Mouse (Mus musculus) intestine, embryonic 14.5 days (tissue): ENCODE data around the gene Rrp15. TPM values are rescaled to one million over a fixed set of nuclear protein-coding genes. Genes with fewer than 3 reads are reported as not detected.
A peak's percentile ranks its signal among the peaks of the same experiment; 100 is the strongest.

ENCODE experiments used
- ATAC-seq: fragments of 200-750 bp; cut with Nextera tagmentation; replicated peaks from 2 replicates; pipeline ENCODE4 v1.8.0; 2017; ENCODE audit warnings: low read depth, moderate number of reproducible peaks, moderate TSS enrichment, moderate library complexity; ENCODE audit not compliant: low FRiP score, low TSS enrichment
- DNase-seq: peaks from one replicate; pipeline ENCODE4 v3.0.0-alpha.2; 2018; ENCODE audit warnings: low spot score
- H3K27ac ChIP-seq: fragments of 300-500 bp; sonication (generic); 2 replicates; pipeline ENCODE4 v1.5.1; 2014; ENCODE audit warnings: low read depth, mild to moderate bottlenecking, control low read depth
- H3K27me3 ChIP-seq: fragments of 300-500 bp; sonication (generic); replicated peaks from 2 replicates; pipeline ENCODE4 v1.6.1; 2014; ENCODE audit warnings: low read length, control low read depth; ENCODE audit not compliant: control insufficient read depth, insufficient read depth
- H3K36me3 ChIP-seq: fragments of 300-500 bp; sonication (generic); 2 replicates; pipeline ENCODE4 v1.6.1; 2014; ENCODE audit warnings: low read length, control low read depth; ENCODE audit not compliant: control insufficient read depth, insufficient read depth
- H3K4me1 ChIP-seq: fragments of 300-500 bp; sonication (generic); replicated peaks from 2 replicates; pipeline ENCODE4 v1.6.1; 2014; ENCODE audit warnings: low read length, control low read depth, mixed read lengths; ENCODE audit not compliant: control insufficient read depth, insufficient read depth
- H3K4me2 ChIP-seq: fragments of 300-500 bp; sonication (generic); 2 replicates; pipeline ENCODE4 v1.6.1; 2014; ENCODE audit warnings: low read length
- H3K4me3 ChIP-seq: fragments of 300-500 bp; sonication (generic); 2 replicates; pipeline ENCODE4 v1.5.1; 2014; ENCODE audit warnings: low read depth, low read length, control low read depth, mixed read lengths
- H3K9ac ChIP-seq: fragments of 300-500 bp; sonication (generic); 2 replicates; pipeline ENCODE4 v1.6.1; 2014; ENCODE audit warnings: mild to moderate bottlenecking, low read length
- H3K9me3 ChIP-seq: fragments of 300-500 bp; sonication (generic); 2 replicates; pipeline ENCODE4 v1.6.1; 2016; ENCODE audit warnings: low read length, control low read depth; ENCODE audit not compliant: control insufficient read depth
- WGBS: fragments of 180-500 bp; shearing (Covaris S2); extraction: QIAGEN DNeasy Blood & Tissue Kit; methylation state at CpG from one replicate; pipeline ENCODE4 v1.1.7; 2014; 5-methylcytosine and 5-hydroxymethylcytosine counted together
- polyA plus RNA-seq: library from polyadenylated mRNA; unstranded; fragments of >200 nt; fragmentation: Nextera tagmentation; extraction: Ambion mirVana; gene quantifications from 2 replicates; pipeline ENCODE4 v1.2.1, GENCODE M21; 2014

The Rrp15 gene
- polyA plus RNA-seq, 1 experiment from 2014 or later, result 76.4 TPM

DNA sequence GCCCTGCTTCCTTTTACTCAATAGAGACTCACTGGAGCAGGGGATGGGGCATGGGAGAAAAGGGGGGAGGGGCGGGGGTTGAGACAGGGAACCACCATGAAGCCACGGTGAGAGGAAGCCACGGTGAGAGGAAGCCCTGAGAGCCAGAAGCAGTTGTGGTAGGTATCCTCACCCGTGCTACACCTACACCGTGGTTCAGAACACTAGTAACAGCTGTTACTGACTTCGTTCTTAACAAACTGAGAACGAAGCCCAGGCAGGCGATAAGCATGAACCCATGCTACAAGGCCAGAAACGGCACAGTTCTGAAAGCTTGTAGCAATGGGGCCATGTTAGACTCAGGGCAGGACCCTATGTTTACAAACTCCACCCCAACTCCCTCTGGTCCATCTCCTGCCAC, 52.9 kb downstream of the Rrp15 start:
- H3K9me3 ChIP-seq, result no peaks in the 10 kb centered on the region
- no peak overlapping the region for H3K4me2 ChIP-seq
- no peak overlapping the region for H3K9ac ChIP-seq
- DNase-seq (no peak), ATAC-seq (no peak)
- WGBS, result 87% methylated on average over 9 of the region's 9 CpGs
- 0 out of 2 replicates have a peak overlapping the region, but pooled peaks have one; percentile 51 for H3K27ac ChIP-seq
- no peaks in the 10 kb centered on the region for H3K27me3 ChIP-seq
- H3K4me1 ChIP-seq, result peaks cover 14% of the 10 kb centered on the region
- no peaks in the 10 kb centered on the region for H3K36me3 ChIP-seq
- no peak overlapping the region for H3K4me3 ChIP-seq

DNA sequence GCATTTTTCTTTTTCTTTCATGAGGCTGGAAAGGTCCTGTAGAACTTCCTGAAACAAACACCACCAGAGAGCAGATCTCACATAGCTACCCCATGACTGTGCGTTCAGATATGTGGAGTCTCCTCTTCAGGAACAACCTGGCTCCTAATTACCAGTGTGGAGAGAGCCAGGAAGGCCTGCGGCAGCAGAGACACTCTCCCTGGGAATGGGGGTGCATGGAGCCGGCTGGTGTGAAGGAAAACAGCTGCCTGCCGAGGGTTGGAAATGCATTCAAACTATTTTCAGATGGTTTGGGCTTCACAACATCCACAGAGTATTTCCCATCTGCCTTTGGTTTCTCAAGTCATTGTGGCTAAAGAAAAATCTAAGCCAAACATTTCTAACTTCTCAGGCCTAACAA, 53.8 kb downstream of the Rrp15 start:
- H3K27me3 ChIP-seq, result no peaks in the 10 kb centered on the region
- peaks cover 11% of the 10 kb centered on the region; the same call in 1 of the 2 replicates for H3K4me1 ChIP-seq
- no peak overlapping the region for H3K4me2 ChIP-seq
- ATAC-seq (no peak), DNase-seq (no peak)
- H3K36me3 ChIP-seq, result no peaks in the 10 kb centered on the region
- 39% methylated on average over 4 of the region's 4 CpGs for WGBS
- H3K4me3 ChIP-seq, result no peak overlapping the region
- no peaks in the 10 kb centered on the region for H3K9me3 ChIP-seq
- H3K27ac ChIP-seq, result peak overlapping the region; percentile 51
- no peak overlapping the region for H3K9ac ChIP-seq

DNA sequence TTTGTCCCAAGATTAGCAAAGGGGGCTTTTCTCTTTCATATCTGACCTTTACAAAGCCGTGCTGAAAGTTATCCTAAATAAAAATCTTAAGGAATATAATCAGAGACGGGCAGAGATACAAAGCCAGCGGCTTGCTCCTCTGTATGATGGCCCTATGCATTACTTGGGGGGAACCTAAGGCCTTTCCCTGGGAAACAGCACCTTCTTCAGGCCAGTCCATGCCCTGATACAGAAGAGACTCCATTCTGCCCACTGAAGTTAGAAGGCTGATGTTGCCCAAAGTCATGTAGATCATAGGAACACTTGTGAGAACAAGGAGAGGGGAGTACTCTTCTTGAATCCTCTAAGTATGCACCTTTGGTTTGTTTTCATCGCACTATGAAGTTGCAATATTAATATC, 56.8 kb downstream of the Rrp15 start:
- H3K27me3 ChIP-seq, result no peaks in the 10 kb centered on the region
- no peaks in the 10 kb centered on the region for H3K36me3 ChIP-seq
- H3K4me2 ChIP-seq, result no peak overlapping the region
- WGBS, result 80% methylated on average over 4 of the region's 4 CpGs
- H3K4me1 ChIP-seq, result peaks cover 11% of the 10 kb centered on the region; the same call in 1 of the 2 replicates
- no peak overlapping the region for H3K4me3 ChIP-seq
- no peak for DNase-seq
- no peak overlapping the region for H3K9ac ChIP-seq
- no peak for ATAC-seq
- no peak overlapping the region for H3K27ac ChIP-seq
- no peaks in the 10 kb centered on the region for H3K9me3 ChIP-seq

DNA sequence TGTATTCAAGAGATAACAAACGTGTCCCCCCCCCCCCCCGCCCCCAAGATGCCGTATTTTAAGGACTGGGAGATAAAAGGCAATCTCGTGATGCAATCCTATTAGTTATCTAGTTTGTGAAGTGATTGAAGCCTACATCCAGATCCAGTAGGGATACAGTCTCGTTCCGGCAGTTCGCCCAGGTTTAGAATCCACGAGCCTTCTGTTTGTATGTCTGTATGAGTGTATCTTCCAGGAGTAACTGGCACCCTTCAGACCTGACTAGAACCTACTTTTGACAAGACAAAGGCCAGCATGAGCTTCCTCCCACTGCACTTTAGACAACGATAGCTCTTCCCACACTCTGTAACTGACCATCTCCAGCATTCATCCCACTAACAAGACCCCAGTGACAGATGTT, 57.5 kb downstream of the Rrp15 start:
- H3K9me3 ChIP-seq, result no peaks in the 10 kb centered on the region
- H3K9ac ChIP-seq, result no peak overlapping the region
- no peaks in the 10 kb centered on the region for H3K36me3 ChIP-seq
- H3K27me3 ChIP-seq, result no peaks in the 10 kb centered on the region
- H3K27ac ChIP-seq, result no peak overlapping the region
- DNase-seq (no peak), ATAC-seq (no peak)
- H3K4me2 ChIP-seq, result no peak overlapping the region
- WGBS, result 85% methylated on average over 9 of the region's 9 CpGs
- peaks cover 11% of the 10 kb centered on the region; the same call in 1 of the 2 replicates for H3K4me1 ChIP-seq
- no peak overlapping the region for H3K4me3 ChIP-seq

DNA sequence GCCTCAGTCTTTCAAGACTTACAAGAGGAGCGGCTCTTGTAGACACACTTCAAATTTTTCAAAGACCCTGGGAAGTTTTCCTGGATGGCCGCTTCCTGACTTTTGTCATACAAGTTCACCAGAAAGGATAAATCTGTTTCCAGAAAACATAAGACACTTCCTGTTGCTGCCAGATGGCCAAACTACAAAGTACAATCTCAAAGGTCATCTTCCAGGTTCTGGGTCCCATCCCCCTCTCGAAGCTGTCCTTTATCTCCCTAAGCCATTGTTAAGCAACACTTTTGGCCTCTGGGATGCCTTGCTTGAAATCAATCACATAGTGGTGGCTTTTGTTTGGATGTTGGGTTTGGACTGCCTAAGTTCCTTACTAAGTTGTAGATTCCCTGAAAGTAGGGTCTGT, 65.1 kb downstream of the Rrp15 start:
- H3K36me3 ChIP-seq, result no peaks in the 10 kb centered on the region
- H3K4me2 ChIP-seq, result no peak overlapping the region
- no peaks in the 10 kb centered on the region for H3K27me3 ChIP-seq
- no peak overlapping the region for H3K27ac ChIP-seq
- H3K4me3 ChIP-seq, result no peak overlapping the region
- 71% methylated on average over 3 of the region's 3 CpGs for WGBS
- ATAC-seq (no peak), DNase-seq (no peak)
- H3K9me3 ChIP-seq, result no peaks in the 10 kb centered on the region
- H3K4me1 ChIP-seq, result no peaks in the 10 kb centered on the region
- H3K9ac ChIP-seq, result no peak overlapping the region

DNA sequence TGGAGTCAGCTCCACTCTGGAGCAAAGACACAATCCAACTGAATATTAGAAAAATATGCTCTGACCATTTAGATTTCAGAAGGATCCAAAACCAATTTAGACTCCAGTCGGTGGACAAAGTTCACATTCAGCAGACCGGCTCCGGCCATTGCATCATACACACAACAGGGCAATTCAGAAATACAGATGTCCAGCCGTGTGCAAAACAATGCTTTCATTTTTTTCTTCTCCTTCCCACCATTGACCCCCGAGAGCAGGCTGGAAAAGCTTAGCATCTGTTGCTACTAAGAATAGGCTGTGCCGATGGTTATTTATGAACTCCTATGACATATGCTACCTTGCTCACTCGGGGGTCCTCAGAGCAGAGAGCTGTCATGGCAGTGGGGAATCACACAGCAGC, 66.6 kb downstream of the Rrp15 start:
- no peak for DNase-seq
- no peak for ATAC-seq
- Histone ChIP-seq H3K36me3 (no peaks in the 10 kb centered on the region), H3K27me3 (no peaks in the 10 kb centered on the region), H3K4me2 (no peak overlapping the region), H3K4me3 (no peak overlapping the region), H3K4me1 (no peaks in the 10 kb centered on the region), H3K27ac (no peak overlapping the region), H3K9me3 (no peaks in the 10 kb centered on the region), H3K9ac (no peak overlapping the region)
- 59% methylated on average over 7 of the region's 7 CpGs for WGBS

DNA sequence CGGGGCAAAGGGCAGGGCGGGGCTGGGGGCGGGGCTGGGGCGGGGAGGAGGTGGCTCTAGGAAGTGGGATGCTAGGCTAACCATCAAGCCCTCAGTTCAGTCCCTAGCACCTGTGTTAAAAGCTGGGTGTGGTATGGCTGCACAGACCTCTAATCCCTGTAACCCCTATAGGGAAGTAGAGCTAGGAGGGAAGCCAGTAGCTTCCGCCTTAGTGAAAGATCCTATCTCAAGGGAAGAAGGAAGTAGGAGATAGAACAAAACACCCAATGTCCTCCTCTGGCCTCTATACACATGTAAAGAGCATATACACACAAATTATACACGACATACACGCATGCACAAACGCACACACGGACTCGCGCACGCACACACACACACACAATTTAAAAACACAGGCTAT, 71.5 kb downstream of the Rrp15 start:
- Histone ChIP-seq H3K27me3 (no peaks in the 10 kb centered on the region), H3K27ac (no peak overlapping the region), H3K4me3 (no peak overlapping the region), H3K9me3 (no peaks in the 10 kb centered on the region), H3K4me1 (no peaks in the 10 kb centered on the region), H3K9ac (no peak overlapping the region), H3K4me2 (no peak overlapping the region), H3K36me3 (no peaks in the 10 kb centered on the region)
- DNase-seq (no peak), ATAC-seq (no peak)
- WGBS, result 80% methylated on average over 12 of the region's 12 CpGs

DNA sequence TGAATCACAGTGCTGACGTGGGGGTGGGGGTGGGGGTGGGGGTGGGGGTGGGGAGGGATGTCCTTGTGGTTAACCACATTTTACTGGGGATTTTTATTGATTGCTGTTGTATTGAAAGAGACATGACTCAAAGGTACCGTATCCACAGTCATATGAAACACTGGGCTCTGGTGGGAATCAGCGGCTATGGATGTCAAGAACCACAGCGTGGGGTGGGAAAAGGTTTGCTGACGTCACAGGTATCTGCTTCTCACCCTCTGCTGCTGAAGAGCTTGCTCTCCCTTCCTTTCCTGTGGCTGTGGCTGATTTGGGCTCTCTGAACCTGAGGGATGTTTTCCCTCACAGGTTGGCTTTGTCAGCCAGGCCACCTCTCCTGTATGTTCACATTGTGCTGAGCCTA, 73.0 kb downstream of the Rrp15 start:
- Histone ChIP-seq H3K4me2 (no peak overlapping the region), H3K9me3 (no peaks in the 10 kb centered on the region), H3K36me3 (no peaks in the 10 kb centered on the region), H3K27me3 (no peaks in the 10 kb centered on the region), H3K27ac (no peak overlapping the region), H3K9ac (no peak overlapping the region), H3K4me1 (no peaks in the 10 kb centered on the region), H3K4me3 (no peak overlapping the region)
- WGBS, result 69% methylated on average over 5 of the region's 5 CpGs
- DNase-seq, result no peak
- no peak for ATAC-seq

DNA sequence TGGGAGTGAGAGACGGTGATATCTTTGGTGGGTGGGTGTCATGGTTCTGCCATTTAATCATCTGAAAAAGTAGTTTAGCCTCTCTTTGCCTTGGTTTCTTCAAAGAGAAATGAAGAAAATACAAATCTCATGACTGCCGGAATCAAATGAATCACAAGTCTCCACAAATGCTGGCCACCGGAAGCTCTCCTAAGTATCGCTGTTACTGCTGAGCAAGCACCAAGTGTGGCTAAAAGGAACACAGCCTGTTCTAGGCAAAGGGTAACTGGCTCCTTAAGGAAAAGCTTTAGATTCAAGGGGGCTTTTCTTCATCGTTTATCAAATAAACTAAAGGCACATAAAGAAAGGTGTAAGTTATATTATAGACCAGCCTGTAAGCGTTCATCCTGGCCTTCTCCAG, 73.9 kb downstream of the Rrp15 start:
- ATAC-seq, result no peak

More for the DNA sequence above, 73.9 kb downstream of the Rrp15 start:
- WGBS, result 83% methylated on average over 6 of the region's 6 CpGs
- no peaks in the 10 kb centered on the region for H3K36me3 ChIP-seq
- H3K9ac ChIP-seq, result no peak overlapping the region
- no peak overlapping the region for H3K4me3 ChIP-seq
- H3K4me2 ChIP-seq, result no peak overlapping the region
- no peak for DNase-seq
- no peaks in the 10 kb centered on the region for H3K27me3 ChIP-seq
- H3K9me3 ChIP-seq, result no peaks in the 10 kb centered on the region
- H3K4me1 ChIP-seq, result no peaks in the 10 kb centered on the region
- H3K27ac ChIP-seq, result no peak overlapping the region
